8 mouse cellular contexts compared by ENCODE assay signal in the genomic region with DNA sequence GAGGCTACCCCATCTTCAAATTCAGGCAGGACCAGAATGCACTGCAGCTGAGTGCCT. TPM values are rescaled to one million over a fixed set of nuclear protein-coding genes. Genes with fewer than 3 reads are reported as not detected.
DNase-seq lines count a peak whose midpoint lies in the region; ATAC-seq and TF ChIP-seq lines count a peak whose summit lies in the region.

TSS of gene BC029722 (minus strand) at position 35 of the 57 bp plus-strand sequence.

- no peak for DNase-seq in cerebellum, adult 2 months
- no peak for DNase-seq in cerebellum, postnatal 10 days
- DNase-seq in MEL (ENCODE audit: low read depth, low spot score) = no peak
- no peak for DNase-seq in gastrocnemius, adult 18-20 months (ENCODE audit: low spot score)
- no peak for DNase-seq in B cell, adult 2 months
- no peak for DNase-seq in adipocyte (ENCODE audit: low spot score)

- TF ChIP-seq CTCF in cerebellum, adult 2 months (IDR thresholded peaks at IDR 0.05; ENCODE audit: borderline replicate concordance, insufficient read depth, low read depth, low read length) = no peak
- TF ChIP-seq CTCF in MEL (IDR thresholded peaks at IDR 0.05 in 2 of 3, conservative IDR thresholded peaks at IDR 0.05 in 1 of 3; ENCODE audit: control insufficient read depth in 1 of 3, insufficient read depth in 1 of 3, low read depth in 2 of 3, low read length in 3 of 3, poor library complexity in 1 of 3, severe bottlenecking in 1 of 3) = no peak

- TF ChIP-seq EP300 in MEL (IDR thresholded peaks at IDR 0.05; ENCODE audit: low read depth in 1 of 2, low read length in 2 of 2) = no peak

- TF ChIP-seq POLR2A in cerebellum, adult 2 months (IDR thresholded peaks at IDR 0.05; ENCODE audit: borderline replicate concordance, insufficient read depth, low read length) = no peak
- TF ChIP-seq POLR2A in MEL (IDR thresholded peaks at IDR 0.05; ENCODE audit: control insufficient read depth in 1 of 2, insufficient read depth in 1 of 2, low read depth in 1 of 2, low read length in 2 of 2, poor library complexity in 1 of 2) = no peak; a peak in 1 of 4 replicates

- H3K27me3 ChIP-seq in cerebellum, adult 2 months (ENCODE audit: control insufficient read depth, insufficient read depth, low read length) = no peaks in the 10 kb centered on the region
- H3K27me3 ChIP-seq in MEL (ENCODE audit: control insufficient read depth in 1 of 2, insufficient read depth in 2 of 2, low read length in 2 of 2) = no peaks in the 10 kb centered on the region
- no peaks in the 10 kb centered on the region for H3K27me3 ChIP-seq in hindbrain, embryonic 16.5 days (replicated peaks; ENCODE audit: control insufficient read depth, insufficient read depth, low read length)

- peak within 1 kb of the TSS; percentile 85 for H3K27ac ChIP-seq in cerebellum, adult 2 months (ENCODE audit: insufficient read depth, low read length)
- H3K27ac ChIP-seq in MEL (ENCODE audit: control insufficient read depth, low read depth, low read length) (peak within 1 kb of the TSS; percentile 37), macrophage (peak within 1 kb of the TSS; percentile 63)
- H3K27ac ChIP-seq in hindbrain, embryonic 16.5 days (ENCODE audit: low read depth, low read length) = peak within 1 kb of the TSS; percentile 86

- H3K4me1 ChIP-seq in cerebellum, adult 2 months (ENCODE audit: control insufficient read depth, insufficient read depth, low read length) = peaks cover 41% of the 10 kb centered on the region
- peaks cover 2 to 17% of the 10 kb centered on the region in 2 experiments for H3K4me1 ChIP-seq in MEL (ENCODE audit: control insufficient read depth in 1 of 2, insufficient read depth in 2 of 2, low read length in 2 of 2)
- H3K4me1 ChIP-seq in hindbrain, embryonic 16.5 days (ENCODE audit: control insufficient read depth, insufficient read depth, low read depth, low read length) = peaks cover 12% of the 10 kb centered on the region

- peak within 1 kb of the TSS; percentile 72 for H3K9ac ChIP-seq in MEL (ENCODE audit: control insufficient read depth, low read depth, low read length, poor library complexity, severe bottlenecking)
- H3K9ac ChIP-seq in hindbrain, embryonic 16.5 days (ENCODE audit: low read depth, low read length) = peak within 1 kb of the TSS; percentile 80

- ATAC-seq in hindbrain, embryonic 16.5 days = no peak

- TF ChIP-seq RAD21 in MEL (IDR thresholded peaks at IDR 0.05; ENCODE audit: low read depth, low read length) = no peak

- peak within 1 kb of the TSS; percentile 93 for H3K4me2 ChIP-seq in hindbrain, embryonic 16.5 days (ENCODE audit: low read length)

- peaks cover 12% of the 10 kb centered on the region for H3K79me2 ChIP-seq in MEL (ENCODE audit: control insufficient read depth, insufficient read depth, low read length, poor library complexity)
- H3K79me2 ChIP-seq in macrophage (ENCODE audit: inconsistent target) = peaks cover 40% of the 10 kb centered on the region

- H3K36me3 ChIP-seq in MEL (ENCODE audit: control insufficient read depth in 1 of 2, insufficient read depth in 2 of 2, low read length in 2 of 2) = peaks cover 9 to 16% of the 10 kb centered on the region in 2 experiments
- H3K36me3 ChIP-seq in hindbrain, embryonic 16.5 days (ENCODE audit: control insufficient read depth, insufficient read depth, low read length) = peaks cover 20% of the 10 kb centered on the region
- peaks cover 32% of the 10 kb centered on the region for H3K36me3 ChIP-seq in macrophage (ENCODE audit: inconsistent target)

- H3K4me3 ChIP-seq in cerebellum, adult 2 months (replicated peaks; ENCODE audit: insufficient read depth, low read depth, low read length) = peak within 1 kb of the TSS; percentile 55
- H3K4me3 ChIP-seq in MEL (ENCODE audit: control insufficient read depth in 1 of 2, insufficient read depth in 1 of 2, low read depth in 2 of 2, low read length in 2 of 2) (peak within 1 kb of the TSS; percentile 73 to 83), macrophage (ENCODE audit: inconsistent target) (peak within 1 kb of the TSS; percentile 78)
- peak within 1 kb of the TSS; percentile 58 for H3K4me3 ChIP-seq in hindbrain, embryonic 16.5 days (ENCODE audit: low read length)

- H3K9me3 ChIP-seq in MEL (replicated peaks; ENCODE audit: insufficient read depth, low read length) = no peaks in the 10 kb centered on the region
- no peaks in the 10 kb centered on the region for H3K9me3 ChIP-seq in hindbrain, embryonic 16.5 days (ENCODE audit: control insufficient read depth, low read length)

TF ChIP-seq in MEL, 35 proteins besides CTCF, POLR2A, EP300 and RAD21:
- TF ChIP-seq ZNF384 (IDR thresholded peaks at IDR 0.05; ENCODE audit: low read depth, low read length) (no peak), TCF12 (IDR thresholded peaks at IDR 0.05; ENCODE audit: low read depth, low read length) (no peak), POLR2AphosphoS2 (IDR thresholded peaks at IDR 0.05; ENCODE audit: low read length) (peak; percentile 18), TBP (IDR thresholded peaks at IDR 0.05; ENCODE audit: low read depth, low read length) (0 out of 2 replicates have a peak, but pooled peaks have one; percentile 44)

RNA-seq across cellular contexts. Expression of gene BC029722, which starts in this region (rescaled TPM):
- polyA plus RNA-seq in cerebellum, adult 2 months (2012; rRNA removed) = 72.8 and 81.5 TPM in 2 replicates
- 5.9 TPM in 2 replicates for total RNA-seq in MEL (2012; rRNA removed)
- polyA plus RNA-seq in MEL (2012; ENCODE audit: insufficient read depth in 1 of 2, insufficient read length in 2 of 2, low read depth in 1 of 2, low replicate concordance in 2 of 2, missing spikeins in 1 of 2) = 10 to 100 TPM in 1 of 2 experiments, not detected in 1; 19.7 TPM
- 10 to 100 TPM; 27.8 to 29.5 TPM for total RNA-seq in gastrocnemius, adult 18-20 months (2021)
- 43.6 and 47.5 TPM in 2 replicates for polyA plus RNA-seq in hindbrain, embryonic 16.5 days (2015; fragmentation: Nextera tagmentation; extraction: Ambion mirVana)
- 10 to 100 TPM in 6 of 26 experiments, 1 to 10 TPM in 20; 3.0 to 11.8 (median 6.5) TPM for total RNA-seq in macrophage (2018; cell fraction: chromatin; rRNA removed)
- 10 to 100 TPM; 25.4 to 50.4 (median 34.5) TPM for total RNA-seq in macrophage (2018; cell fraction: cytosol; rRNA removed)
- total RNA-seq in macrophage (2018; cell fraction: nucleus; rRNA removed) = 10 to 100 TPM in 21 of 26 experiments, 1 to 10 TPM in 5; 5.7 to 24.6 (median 12.9) TPM
- 37.9 to 45.5 TPM (median 39.4 TPM) in 3 replicates for polyA plus RNA-seq in macrophage (2018)
